ENCODE assay signal across 9 mouse cellular contexts in genomic region chr5:140748425-140748824, GRCm38 (mm10). TPM values are rescaled to one million over a fixed set of nuclear protein-coding genes. Genes with fewer than 3 reads are reported as not detected.
A peak's percentile ranks its signal among the peaks of the same experiment; 100 is the strongest.
DNase-seq lines count a peak whose midpoint lies in the region; ATAC-seq and TF ChIP-seq lines count a peak whose summit lies in the region.
"Had no signal": no experiment of that assay in that cellular context is flagged by ENCODE, and none has a peak within 500 bp of the region (broad histone marks: within the 10 kb centered on the region; RNA-seq: fewer than 3 reads in every experiment).

No protein-coding gene starts in this region.

- H3K4me2 ChIP-seq in embryonic facial prominence, embryonic 13.5 days = no peak overlapping the region

- TF ChIP-seq POLR2A in lung, adult 2 months (IDR thresholded peaks at IDR 0.05; ENCODE audit: borderline replicate concordance, extremely low read depth, low read depth, low read length) = no peak

- no peaks in the 10 kb centered on the region for H3K79me2 ChIP-seq in macrophage (ENCODE audit: inconsistent target)

- WGBS in lung, adult 2 months = 64% methylated on average over 10 of the region's 10 CpGs
- 80% methylated on average over 10 of the region's 10 CpGs for WGBS in embryonic facial prominence, embryonic 13.5 days
- WGBS in macrophage (ENCODE audit: missing documents) = 64% methylated on average over 9 of the region's 10 CpGs

- H3K9ac ChIP-seq in embryonic facial prominence, embryonic 13.5 days = no peak overlapping the region

- H3K27ac ChIP-seq in embryonic facial prominence, embryonic 13.5 days = 0 out of 2 replicates have a peak overlapping the region, but pooled peaks have one; percentile 11
- H3K27ac ChIP-seq in macrophage = 0 out of 2 replicates have a peak overlapping the region, but pooled peaks have one; percentile 4
- H3K27ac ChIP-seq: neural tube, embryonic 12.5 days had no signal

- H3K36me3 ChIP-seq in embryonic facial prominence, embryonic 13.5 days = no peaks in the 10 kb centered on the region
- peaks cover 9% of the 10 kb centered on the region; the same call in 1 of the 2 replicates for H3K36me3 ChIP-seq in macrophage (ENCODE audit: inconsistent target)
- H3K36me3 ChIP-seq: neural tube, embryonic 12.5 days had no signal

- DNase-seq in lung, adult 18-20 months = peak; percentile 32 to 37
- no peak for DNase-seq in lung, adult 2 months
- DNase-seq in NIH3T3 (ENCODE audit: low read depth) = peak; percentile 20
- DNase-seq in cerebellum, adult 9-10 months = no peak
- DNase-seq in heart, postnatal 4 days = no peak
- DNase-seq: layer of hippocampus, adult 9-11 months had no signal

- no peaks in the 10 kb centered on the region; the same call in 1 of the 2 replicates for H3K27me3 ChIP-seq in embryonic facial prominence, embryonic 13.5 days
- H3K27me3 ChIP-seq: neural tube, embryonic 12.5 days had no signal

- peaks cover 4% of the 10 kb centered on the region for H3K9me3 ChIP-seq in embryonic facial prominence, embryonic 13.5 days

- TF ChIP-seq CTCF in lung, adult 2 months (IDR thresholded peaks at IDR 0.05; ENCODE audit: insufficient read depth, low read length) = no peak

- ATAC-seq in embryonic facial prominence, embryonic 13.5 days (ENCODE audit: insufficient number of reproducible peaks, insufficient read depth, low FRiP score, low TSS enrichment, low read depth) = no peak

- H3K4me1 ChIP-seq in lung, adult 2 months (ENCODE audit: control insufficient read depth, insufficient read depth, low read length) = peaks cover 8% of the 10 kb centered on the region; the same call in 1 of the 2 replicates
- peaks cover 12% of the 10 kb centered on the region for H3K4me1 ChIP-seq in embryonic facial prominence, embryonic 13.5 days

- H3K4me3 ChIP-seq in lung, adult 2 months (replicated peaks; ENCODE audit: extremely low read depth, low read depth, low read length) = no peak overlapping the region
- no peak overlapping the region for H3K4me3 ChIP-seq in embryonic facial prominence, embryonic 13.5 days
- H3K4me3 ChIP-seq in macrophage (ENCODE audit: inconsistent target) = no peak overlapping the region
- H3K4me3 ChIP-seq: neural tube, embryonic 12.5 days had no signal

RNA-seq across cellular contexts. Expression of gene Amz1, which starts 24.5 kb away (rescaled TPM):
- 13.3 and 14.8 TPM in 2 replicates for polyA plus RNA-seq in lung, adult 2 months (2012; rRNA removed)
- 0.63 and 0.83 TPM in 2 replicates for polyA plus RNA-seq in embryonic facial prominence, embryonic 13.5 days (2015; fragmentation: Nextera tagmentation; extraction: Ambion mirVana)
- 100 to 1,000 TPM in 3 of 26 experiments, 10 to 100 TPM in 18, 1 to 10 TPM in 5; 7.1 to 116 (median 24.0) TPM for total RNA-seq in macrophage (2018; cell fraction: chromatin; rRNA removed)
- total RNA-seq in macrophage (2018; cell fraction: cytosol; rRNA removed) = 10 to 100 TPM in 13 of 26 experiments, 1 to 10 TPM in 13; 2.6 to 36.5 (median 11.7) TPM
- 100 to 1,000 TPM in 2 of 26 experiments, 10 to 100 TPM in 18, 1 to 10 TPM in 6; 5.8 to 126 (median 25.2) TPM for total RNA-seq in macrophage (2018; cell fraction: nucleus; rRNA removed)
- polyA plus RNA-seq in macrophage (2018) = 10.9 to 24.7 TPM (median 13.4 TPM) in 3 replicates
- 1 to 10 TPM in 1 of 2 experiments, under 1 TPM in 1; 0.93 to 1.5 TPM for total RNA-seq in heart, postnatal 4 days (2021)

RNA-seq across cellular contexts. Expression of gene Brat1, which starts 43.6 kb away (rescaled TPM):
- 31.6 and 31.7 TPM in 2 replicates for polyA plus RNA-seq in lung, adult 2 months (2012; rRNA removed)
- 21.7 and 22.0 TPM in 2 replicates for polyA plus RNA-seq in embryonic facial prominence, embryonic 13.5 days (2015; fragmentation: Nextera tagmentation; extraction: Ambion mirVana)
- 10 to 100 TPM in 17 of 26 experiments, 1 to 10 TPM in 9; 3.5 to 33.9 (median 16.1) TPM for total RNA-seq in macrophage (2018; cell fraction: chromatin; rRNA removed)
- 10 to 100 TPM in 15 of 26 experiments, 1 to 10 TPM in 11; 3.5 to 13.9 (median 10.4) TPM for total RNA-seq in macrophage (2018; cell fraction: cytosol; rRNA removed)
- total RNA-seq in macrophage (2018; cell fraction: nucleus; rRNA removed) = 10 to 100 TPM in 15 of 26 experiments, 1 to 10 TPM in 11; 5.1 to 27.5 (median 13.2) TPM
- 5.1 to 13.0 TPM (median 10.3 TPM) in 3 replicates for polyA plus RNA-seq in macrophage (2018)
- total RNA-seq in heart, postnatal 4 days (2021) = 1 to 10 TPM; 8.3 to 9.0 TPM

RNA-seq across cellular contexts. Expression of gene Iqce, which starts 46.2 kb away (rescaled TPM):
- polyA plus RNA-seq in lung, adult 2 months (2012; rRNA removed) = 17.2 and 21.8 TPM in 2 replicates
- polyA plus RNA-seq in embryonic facial prominence, embryonic 13.5 days (2015; fragmentation: Nextera tagmentation; extraction: Ambion mirVana) = 25.3 and 27.9 TPM in 2 replicates
- 100 to 1,000 TPM in 9 of 26 experiments, 10 to 100 TPM in 16, 1 to 10 TPM in 1; 9.7 to 159 (median 85.7) TPM for total RNA-seq in macrophage (2018; cell fraction: chromatin; rRNA removed)
- total RNA-seq in macrophage (2018; cell fraction: cytosol; rRNA removed) = 10 to 100 TPM in 23 of 26 experiments, 1 to 10 TPM in 3; 9.0 to 19.4 (median 14.4) TPM
- total RNA-seq in macrophage (2018; cell fraction: nucleus; rRNA removed) = 10 to 100 TPM in 22 of 26 experiments, 1 to 10 TPM in 4; 6.2 to 80.3 (median 37.4) TPM
- polyA plus RNA-seq in macrophage (2018) = 11.4 to 17.2 TPM (median 12.2 TPM) in 3 replicates
- total RNA-seq in heart, postnatal 4 days (2021) = 10 to 100 TPM; 11.3 to 12.8 TPM

Comparison
In these comparisons a context has a peak if more than half of its experiments do, and no peak if none do; other contexts are left out.
1. DNase-seq: peak in lung, adult 18-20 months (2 of 2) and NIH3T3 (single experiment); none in lung, adult 2 months (single experiment), cerebellum, adult 9-10 months (single experiment) and heart, postnatal 4 days (single experiment).